Mouse (Mus musculus): Measurements from ENCODE around the gene Nme2. TPM values are rescaled to one million over a fixed set of nuclear protein-coding genes. Genes with fewer than 3 reads are reported as not detected.

The Nme2 gene
- polyA plus RNA-seq (2012; rRNA removed), result 132 and 142 TPM in 2 replicates

DNA sequence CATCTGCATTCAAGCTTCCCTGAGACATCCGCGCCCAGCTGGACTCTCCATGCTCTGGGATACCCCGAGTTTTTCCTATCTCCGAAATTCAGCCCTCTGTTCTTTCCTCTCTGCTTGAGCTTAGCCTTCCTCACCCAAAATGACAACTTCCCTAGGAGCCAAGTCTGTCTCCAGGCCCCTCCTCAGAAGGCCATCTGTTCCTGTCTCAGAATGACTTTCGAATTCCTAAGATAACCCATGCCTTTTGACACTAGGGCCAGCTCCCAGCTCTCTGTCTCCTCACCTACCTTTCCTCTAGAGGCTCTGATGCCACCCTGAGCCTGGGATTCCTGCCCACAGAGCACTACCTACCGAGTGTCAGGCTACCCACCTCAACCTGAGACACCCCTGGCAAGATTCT, at the start of gene Nme2:
Gene Nme2 (minus strand): TSS at position 101 of the 400 bp plus-strand sequence.

DNA sequence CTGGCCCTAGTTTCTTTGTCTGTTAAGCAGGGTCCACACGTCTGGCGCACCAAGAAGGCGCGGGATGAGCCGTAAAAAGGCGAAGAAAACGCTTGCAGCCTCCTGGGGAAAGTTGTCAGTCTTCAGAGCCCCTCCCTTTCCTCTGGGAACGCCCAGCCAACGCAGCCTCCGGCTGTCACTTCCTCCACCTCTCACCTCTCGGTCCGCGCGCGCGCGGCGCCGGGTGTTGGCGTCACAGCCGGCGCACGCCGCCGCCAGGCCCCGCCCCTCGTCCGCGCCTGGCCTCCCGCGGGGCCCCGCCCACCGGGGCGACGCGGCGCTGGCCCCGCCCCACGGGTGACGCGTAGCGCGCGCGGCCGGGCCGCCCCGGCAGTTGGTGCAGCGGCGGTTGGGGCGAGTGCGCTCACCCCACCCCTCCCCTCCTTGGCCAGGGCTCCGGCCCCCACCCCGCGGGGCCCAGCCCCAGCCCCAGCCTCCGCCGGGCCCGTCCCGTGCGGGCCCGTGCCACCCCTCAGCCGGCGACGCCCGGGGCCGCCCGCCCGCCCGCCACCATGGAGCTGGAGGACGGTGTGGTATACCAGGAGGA, 39.8 kb upstream of the Nme2 start, which contains the start of gene Spag9:
Gene Spag9 (plus strand): TSS at position 372 of the 586 bp plus-strand sequence.

DNA sequence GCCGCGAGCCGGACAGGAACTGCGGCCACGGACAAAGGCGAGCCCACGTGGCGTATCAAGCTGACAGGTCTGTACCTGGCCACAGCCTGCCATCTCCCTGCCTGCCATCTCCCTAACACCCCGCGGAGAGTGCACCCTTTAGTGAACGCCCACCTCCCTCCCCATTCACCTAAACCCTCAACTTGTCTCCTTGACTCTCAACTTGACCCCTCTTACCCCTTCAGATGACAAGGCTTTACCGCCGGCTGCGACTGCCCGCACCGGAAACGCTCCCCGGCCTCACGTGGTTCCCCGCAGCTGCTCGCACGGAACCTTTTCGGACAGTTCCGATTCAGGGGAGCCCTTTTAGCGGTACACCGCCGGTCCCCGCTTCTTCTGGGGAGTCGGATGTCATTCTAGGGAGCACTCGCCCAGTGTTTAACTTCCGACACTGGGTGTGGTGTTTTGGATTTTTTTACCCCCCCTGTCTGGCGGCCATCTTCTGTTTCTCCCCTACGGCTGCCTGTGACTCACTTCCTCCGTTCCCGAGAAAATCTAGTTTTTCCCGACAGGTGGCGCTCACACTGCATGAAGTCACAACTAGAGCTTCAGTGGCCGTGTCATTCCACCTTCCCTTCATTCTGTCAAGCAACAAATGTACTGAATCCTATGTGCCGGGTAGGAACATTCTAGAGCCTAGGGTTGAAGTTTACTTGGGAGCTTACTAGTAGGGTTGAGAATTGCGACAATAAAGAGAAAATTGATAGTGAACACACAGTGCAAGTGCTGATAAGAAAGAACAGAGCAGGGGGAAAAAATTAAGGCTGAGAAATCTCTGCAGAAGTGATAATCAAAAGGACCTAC, 12.2 kb upstream of the Nme2 start, which contains the start of the genes Gm20390 and Nme1:
Gene Gm20390 (minus strand): TSS at position 289 of the 843 bp plus-strand sequence.
Gene Nme1 (minus strand): TSS at position 517 of the 843 bp plus-strand sequence.

Other genes starting within 250 kb of the Nme2 start
- gene Utp18, start 70.5 kb downstream of the Nme2 start, polyA plus RNA-seq (2012; rRNA removed), result 12.0 and 13.4 TPM in 2 replicates
- 5.8 and 7.0 TPM in 2 replicates for gene Mbtd1, start 70.4 kb downstream of the Nme2 start, polyA plus RNA-seq (2012; rRNA removed)
- 76.6 and 80.0 TPM in 2 replicates for gene Gm20390, start 12.0 kb upstream of the Nme2 start, polyA plus RNA-seq (2012; rRNA removed)
- 100 and 101 TPM in 2 replicates for gene Nme1, start 12.3 kb upstream of the Nme2 start, polyA plus RNA-seq (2012; rRNA removed)
- 6.7 and 8.1 TPM in 2 replicates for gene Spag9, start 39.8 kb upstream of the Nme2 start, polyA plus RNA-seq (2012; rRNA removed)

All from liver, embryonic 14 days (tissue).